Mouse (Mus musculus) bone marrow, adult 2 months (tissue): ENCODE results near the gene Bace2.

Source experiments
- CTCF ChIP-seq: fragments of 200-500 bp; IDR thresholded peaks from 2 replicates; pipeline ENCODE4 v1.5.1; 2011; ENCODE audit warnings: low read length, control low read depth; ENCODE audit not compliant: control insufficient read depth, insufficient read depth
- POLR2A ChIP-seq: fragments of 200-500 bp; IDR thresholded peaks from 2 replicates; pipeline ENCODE4 v1.6.1; 2011; ENCODE audit warnings: low read depth, mild to moderate bottlenecking, control low read depth, low read length, borderline replicate concordance; ENCODE audit not compliant: control insufficient read depth

- no peak for TF ChIP-seq POLR2A
- TF ChIP-seq CTCF, result no peak
Observed at GRCm38 (mm10) chr16:97418749-97419453, 62.4 kb downstream of the Bace2 start.
